Mouse (Mus musculus) forebrain, embryonic 10.5 days (tissue): ENCODE data around the gene Plbd2. TPM values are rescaled to one million over a fixed set of nuclear protein-coding genes. Genes with fewer than 3 reads are reported as not detected.

Experiments
- DNase-seq: peaks from one replicate; pipeline ENCODE4 v3.0.0-alpha.2; 2017; ENCODE audit warnings: low spot score; ENCODE audit errors: extremely low spot score
- H3K27ac ChIP-seq: fragments of 300-500 bp; sonication (generic); 2 replicates; pipeline ENCODE4 v1.5.1; 2016; ENCODE audit warnings: mild to moderate bottlenecking
- H3K27me3 ChIP-seq: fragments of 300-500 bp; sonication (generic); 2 replicates; pipeline ENCODE4 v1.6.1; 2016; ENCODE audit warnings: mild to moderate bottlenecking; ENCODE audit not compliant: poor library complexity, severe bottlenecking
- H3K36me3 ChIP-seq: fragments of 300-500 bp; sonication (generic); replicated peaks from 2 replicates; pipeline ENCODE4 v1.6.1; 2016; ENCODE audit warnings: mild to moderate bottlenecking, moderate library complexity
- H3K4me1 ChIP-seq: fragments of 300-500 bp; sonication (generic); 2 replicates; pipeline ENCODE4 v1.6.1; 2016
- H3K4me3 ChIP-seq: fragments of 300-500 bp; sonication (generic); 2 replicates; pipeline ENCODE4 v1.5.1; 2016; ENCODE audit warnings: mild to moderate bottlenecking, moderate library complexity
- H3K9me3 ChIP-seq: fragments of 300-500 bp; sonication (generic); 2 replicates; pipeline ENCODE4 v1.6.1; 2016; ENCODE audit warnings: mild to moderate bottlenecking, moderate library complexity
- WGBS: fragments of 180-500 bp; shearing (Covaris S2); methylation state at CpG from one replicate; pipeline ENCODE4 v1.1.7; 2016; 5-methylcytosine and 5-hydroxymethylcytosine counted together
- polyA plus RNA-seq: library from polyadenylated mRNA; unstranded; fragments of >200 nt; fragmentation: Nextera tagmentation; extraction: Ambion mirVana; gene quantifications from 2 replicates; pipeline ENCODE4 v1.2.1, GENCODE M21; 2016

The Plbd2 gene
- 33.0 and 35.5 TPM in 2 replicates for polyA plus RNA-seq

- Histone ChIP-seq H3K27me3 (no peaks in the 10 kb centered on the region), H3K4me3 (peak within 1 kb of the TSS; percentile 79), H3K36me3 (peaks cover 6% of the 10 kb centered on the region), H3K9me3 (no peaks in the 10 kb centered on the region), H3K4me1 (peaks cover 28% of the 10 kb centered on the region), H3K27ac (peak within 1 kb of the TSS; percentile 86)
- peak; percentile 96 for DNase-seq
- WGBS = under 1% methylated on average over 55 of the region's 55 CpGs
Observed at GRCm38 (mm10) chr5:120503144-120503795, at the start of gene Plbd2. Plbd2 (minus strand) TSS chr5:120503625.

GRCm38 (mm10) chr5:120550673-120551072, 47.2 kb upstream of the Plbd2 start:
- 98% methylated on average over 5 of the region's 5 CpGs for WGBS
- peaks cover 45% of the 10 kb centered on the region for H3K36me3 ChIP-seq
- no peak for DNase-seq

GRCm38 (mm10) chr5:120550137-120550536, 46.7 kb upstream of the Plbd2 start:
- DNase-seq = no peak
- Histone ChIP-seq H3K27me3 (no peaks in the 10 kb centered on the region), H3K9me3 (no peaks in the 10 kb centered on the region), H3K27ac (no peak overlapping the region), H3K4me3 (no peak overlapping the region), H3K36me3 (peaks cover 40% of the 10 kb centered on the region), H3K4me1 (peaks cover 13% of the 10 kb centered on the region)
- 94% methylated on average over 5 of the region's 5 CpGs for WGBS

More at GRCm38 (mm10) chr5:120550673-120551072, 47.2 kb upstream of the Plbd2 start:
- Histone ChIP-seq H3K9me3 (no peaks in the 10 kb centered on the region), H3K4me3 (no peak overlapping the region), H3K27ac (no peak overlapping the region), H3K27me3 (no peaks in the 10 kb centered on the region), H3K4me1 (peaks cover 13% of the 10 kb centered on the region)

GRCm38 (mm10) chr5:120548236-120548850, 44.9 kb upstream of the Plbd2 start:
- Histone ChIP-seq H3K27me3 (no peaks in the 10 kb centered on the region), H3K9me3 (no peaks in the 10 kb centered on the region), H3K4me1 (peaks cover 17% of the 10 kb centered on the region), H3K36me3 (peaks cover 28% of the 10 kb centered on the region), H3K27ac (no peak overlapping the region), H3K4me3 (no peak overlapping the region)
- DNase-seq = no peak
- WGBS = 73% methylated on average over 11 of the region's 11 CpGs

- DNase-seq = no peak
- Histone ChIP-seq H3K27ac (peak overlapping the region; percentile 72; the same call in 1 of the 2 replicates), H3K4me1 (peaks cover 40% of the 10 kb centered on the region), H3K36me3 (peaks cover 44% of the 10 kb centered on the region), H3K27me3 (no peaks in the 10 kb centered on the region), H3K9me3 (no peaks in the 10 kb centered on the region), H3K4me3 (no peak overlapping the region)
- 63% methylated on average over 5 of the region's 5 CpGs for WGBS
Observed at GRCm38 (mm10) chr5:120536632-120537031, 33.2 kb upstream of the Plbd2 start.

GRCm38 (mm10) chr5:120536046-120536445, 32.6 kb upstream of the Plbd2 start:
- WGBS = 72% methylated on average over 13 of the region's 13 CpGs
- peak overlapping the region; percentile 72 for H3K27ac ChIP-seq
- DNase-seq = no peak
- H3K4me1 ChIP-seq = peaks cover 40% of the 10 kb centered on the region
- H3K9me3 ChIP-seq = no peaks in the 10 kb centered on the region
- peaks cover 43% of the 10 kb centered on the region for H3K36me3 ChIP-seq
- H3K4me3 ChIP-seq = no peak overlapping the region
- H3K27me3 ChIP-seq = no peaks in the 10 kb centered on the region

GRCm38 (mm10) chr5:120534686-120535075, 31.3 kb upstream of the Plbd2 start:
- no peak overlapping the region for H3K4me3 ChIP-seq
- H3K27ac ChIP-seq = peak overlapping the region; percentile 72
- H3K9me3 ChIP-seq = no peaks in the 10 kb centered on the region
- H3K4me1 ChIP-seq = peaks cover 40% of the 10 kb centered on the region
- H3K36me3 ChIP-seq = peaks cover 29% of the 10 kb centered on the region
- no peak for DNase-seq
- no peaks in the 10 kb centered on the region for H3K27me3 ChIP-seq
- 58% methylated on average over 2 of the region's 2 CpGs for WGBS

GRCm38 (mm10) chr5:120534071-120534685, 30.8 kb upstream of the Plbd2 start:
- Histone ChIP-seq H3K27me3 (no peaks in the 10 kb centered on the region), H3K4me1 (peaks cover 40% of the 10 kb centered on the region), H3K9me3 (no peaks in the 10 kb centered on the region), H3K27ac (peak overlapping the region; percentile 72), H3K4me3 (no peak overlapping the region), H3K36me3 (peaks cover 24% of the 10 kb centered on the region)
- 74% methylated on average over 15 of the region's 15 CpGs for WGBS
- DNase-seq = no peak

GRCm38 (mm10) chr5:120531631-120532030, 28.2 kb upstream of the Plbd2 start:
- no peak for DNase-seq
- 92% methylated on average over 8 of the region's 8 CpGs for WGBS
- no peaks in the 10 kb centered on the region for H3K9me3 ChIP-seq

GRCm38 (mm10) chr5:120527296-120527964, 24.0 kb upstream of the Plbd2 start:
- no peaks in the 10 kb centered on the region for H3K9me3 ChIP-seq
- DNase-seq = no peak
- no peak overlapping the region for H3K4me3 ChIP-seq
- H3K4me1 ChIP-seq = peaks cover 11% of the 10 kb centered on the region
- H3K27me3 ChIP-seq = no peaks in the 10 kb centered on the region
- 88% methylated on average over 17 of the region's 20 CpGs for WGBS
- no peak overlapping the region for H3K27ac ChIP-seq
- H3K36me3 ChIP-seq = peaks cover 6% of the 10 kb centered on the region; the same call in 1 of the 2 replicates

More at GRCm38 (mm10) chr5:120531631-120532030, 28.2 kb upstream of the Plbd2 start:
- no peaks in the 10 kb centered on the region for H3K27me3 ChIP-seq
- no peak overlapping the region for H3K4me3 ChIP-seq
- peaks cover 6% of the 10 kb centered on the region; the same call in 1 of the 2 replicates for H3K36me3 ChIP-seq
- H3K27ac ChIP-seq = no peak overlapping the region
- H3K4me1 ChIP-seq = peaks cover 38% of the 10 kb centered on the region

- WGBS = 79% methylated on average over 11 of the region's 11 CpGs
Observed at GRCm38 (mm10) chr5:120526311-120526710, 22.9 kb upstream of the Plbd2 start.

GRCm38 (mm10) chr5:120525737-120526136, 22.3 kb upstream of the Plbd2 start:
- Histone ChIP-seq H3K4me1 (peaks cover 11% of the 10 kb centered on the region), H3K9me3 (no peaks in the 10 kb centered on the region), H3K4me3 (no peak overlapping the region), H3K36me3 (peaks cover 6% of the 10 kb centered on the region; the same call in 1 of the 2 replicates), H3K27me3 (no peaks in the 10 kb centered on the region), H3K27ac (no peak overlapping the region)
- DNase-seq = no peak
- WGBS = 38% methylated on average over 5 of the region's 5 CpGs

More at GRCm38 (mm10) chr5:120526311-120526710, 22.9 kb upstream of the Plbd2 start:
- Histone ChIP-seq H3K27me3 (no peaks in the 10 kb centered on the region), H3K9me3 (no peaks in the 10 kb centered on the region), H3K4me3 (no peak overlapping the region), H3K4me1 (peaks cover 11% of the 10 kb centered on the region), H3K36me3 (peaks cover 6% of the 10 kb centered on the region; the same call in 1 of the 2 replicates), H3K27ac (no peak overlapping the region)
- no peak for DNase-seq
